Mouse (Mus musculus): Measurements from ENCODE around the gene Satb1. TPM values are rescaled to one million over a fixed set of nuclear protein-coding genes. Genes with fewer than 3 reads are reported as not detected.

Satb1 gene
- polyA plus RNA-seq, 1 experiment from 2014 or later: 24.2 TPM

DNA sequence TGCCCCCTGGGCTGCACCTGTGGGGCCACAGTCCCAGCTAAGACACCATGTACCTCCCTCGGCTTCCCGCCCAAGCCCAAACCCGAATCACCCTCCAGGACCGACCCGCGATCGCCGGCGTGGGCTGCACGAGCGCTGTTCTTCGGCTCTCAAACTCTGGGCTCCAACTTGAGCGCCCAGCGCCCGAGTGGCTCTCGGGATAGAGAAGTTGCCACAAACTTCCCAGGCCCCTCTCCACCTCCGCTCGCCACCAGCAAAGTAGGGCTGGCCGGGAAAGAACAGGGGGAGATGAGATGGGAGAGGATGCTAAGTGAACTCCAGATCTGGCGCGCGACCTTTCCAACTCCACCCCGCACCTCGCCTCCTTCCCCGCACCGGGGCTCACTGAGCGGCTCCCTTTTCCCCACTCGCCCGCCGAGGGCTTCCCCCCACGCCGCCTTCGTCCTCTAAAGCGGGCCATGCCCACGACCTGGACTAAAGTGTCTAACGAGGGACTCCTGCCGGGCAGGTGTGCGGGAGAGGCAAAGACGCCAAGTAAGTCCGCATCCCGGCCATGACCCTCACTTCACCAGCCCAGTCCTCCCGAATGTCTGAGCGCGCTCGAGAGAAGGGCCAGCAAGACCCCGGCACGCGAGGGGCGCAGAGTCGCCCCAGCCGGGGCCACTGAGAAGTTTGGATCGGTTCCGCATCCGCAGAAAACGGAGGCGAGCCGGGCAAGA lies 1.2 kb downstream of the Satb1 start:
- peak overlapping the region; percentile 82 for H3K9ac ChIP-seq (ENCODE audit: low read length)
- H3K4me2 ChIP-seq (ENCODE audit: low read length): peak overlapping the region; percentile 99
- WGBS: under 1% methylated on average over 57 of the region's 57 CpGs
- H3K27ac ChIP-seq (ENCODE audit: low read depth, low read length): no peak overlapping the region
- H3K9me3 ChIP-seq (replicated peaks; ENCODE audit: control insufficient read depth, low read length): no peaks in the 10 kb centered on the region
- peak overlapping the region; percentile 70 for H3K4me3 ChIP-seq (ENCODE audit: low read depth, low read length)
- H3K4me1 ChIP-seq (ENCODE audit: control insufficient read depth, insufficient read depth, low read length): peaks cover 12% of the 10 kb centered on the region; the same call in 1 of the 2 replicates
- DNase-seq (ENCODE audit: low spot score) (no peak), ATAC-seq (peak; percentile 7)
- no peaks in the 10 kb centered on the region for H3K36me3 ChIP-seq (ENCODE audit: control insufficient read depth, insufficient read depth, low read length)
- peaks cover 13% of the 10 kb centered on the region for H3K27me3 ChIP-seq (replicated peaks; ENCODE audit: control insufficient read depth, insufficient read depth, low read length)

DNA sequence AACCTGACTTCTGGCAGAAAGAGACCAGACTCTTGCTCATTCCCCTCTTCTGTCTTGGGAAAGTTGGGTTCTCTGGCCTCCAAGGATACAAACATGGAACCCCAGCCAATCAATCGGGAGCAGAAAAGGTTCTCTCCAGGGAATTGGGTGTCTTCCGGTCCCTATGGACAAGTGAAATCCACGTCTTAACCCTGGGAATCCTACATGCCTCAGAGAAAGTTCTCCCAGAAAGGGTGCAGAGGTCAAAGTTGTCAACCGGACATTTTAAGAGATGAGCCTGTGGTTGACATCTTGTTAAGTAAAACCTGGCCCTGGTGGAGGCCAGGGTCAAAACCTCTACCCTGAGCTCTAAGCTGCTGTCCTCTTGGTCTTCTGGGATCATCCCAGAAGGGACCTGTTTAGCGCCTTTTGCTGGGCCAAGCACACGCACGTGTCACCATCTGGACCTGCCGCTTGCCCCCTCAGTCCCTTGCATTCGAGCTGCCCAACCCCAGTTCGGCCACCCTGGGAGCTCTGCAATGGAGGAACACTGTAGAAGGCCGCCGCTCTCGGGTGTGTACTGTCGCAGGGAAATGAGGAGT lies 1.9 kb downstream of the Satb1 start:
- Histone ChIP-seq H3K4me3 (ENCODE audit: low read depth, low read length) (peak overlapping the region; percentile 70), H3K9ac (ENCODE audit: low read length) (peak overlapping the region; percentile 82), H3K27ac (ENCODE audit: low read depth, low read length) (no peak overlapping the region), H3K9me3 (replicated peaks; ENCODE audit: control insufficient read depth, low read length) (no peaks in the 10 kb centered on the region), H3K36me3 (ENCODE audit: control insufficient read depth, insufficient read depth, low read length) (no peaks in the 10 kb centered on the region), H3K4me2 (ENCODE audit: low read length) (peak overlapping the region; percentile 99), H3K27me3 (replicated peaks; ENCODE audit: control insufficient read depth, insufficient read depth, low read length) (peaks cover 13% of the 10 kb centered on the region), H3K4me1 (ENCODE audit: control insufficient read depth, insufficient read depth, low read length) (peaks cover 12% of the 10 kb centered on the region; the same call in 1 of the 2 replicates)
- 16% methylated on average over 14 of the region's 14 CpGs for WGBS
- ATAC-seq (no peak), DNase-seq (ENCODE audit: low spot score) (no peak)

DNA sequence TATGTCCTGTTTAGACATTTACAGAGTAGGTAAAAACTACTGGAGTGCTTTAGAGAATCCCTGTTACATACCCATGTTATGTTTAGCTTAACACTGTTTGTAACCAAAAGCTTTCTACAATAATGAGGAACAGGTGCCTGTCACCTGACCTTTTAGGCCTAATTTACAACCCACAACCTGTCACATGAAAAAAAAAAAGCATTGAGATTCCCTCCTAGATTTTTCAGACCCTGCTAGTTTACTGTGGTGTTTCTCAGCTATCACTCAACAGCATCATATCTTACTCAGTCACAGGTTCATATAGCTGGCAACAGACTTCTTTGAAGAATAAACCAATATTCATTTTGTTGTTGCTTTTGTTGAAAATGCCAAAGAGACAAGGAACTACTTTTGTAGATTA lies 3.7 kb downstream of the Satb1 start:
- Histone ChIP-seq H3K27me3 (replicated peaks; ENCODE audit: control insufficient read depth, insufficient read depth, low read length) (peaks cover 13% of the 10 kb centered on the region), H3K36me3 (ENCODE audit: control insufficient read depth, insufficient read depth, low read length) (no peaks in the 10 kb centered on the region), H3K27ac (ENCODE audit: low read depth, low read length) (no peak overlapping the region), H3K4me1 (ENCODE audit: control insufficient read depth, insufficient read depth, low read length) (peaks cover 12% of the 10 kb centered on the region; the same call in 1 of the 2 replicates), H3K9me3 (replicated peaks; ENCODE audit: control insufficient read depth, low read length) (no peaks in the 10 kb centered on the region), H3K4me3 (ENCODE audit: low read depth, low read length) (no peak overlapping the region), H3K4me2 (ENCODE audit: low read length) (no peak overlapping the region), H3K9ac (ENCODE audit: low read length) (no peak overlapping the region)
- no peak for DNase-seq (ENCODE audit: low spot score)
- ATAC-seq: no peak

DNA sequence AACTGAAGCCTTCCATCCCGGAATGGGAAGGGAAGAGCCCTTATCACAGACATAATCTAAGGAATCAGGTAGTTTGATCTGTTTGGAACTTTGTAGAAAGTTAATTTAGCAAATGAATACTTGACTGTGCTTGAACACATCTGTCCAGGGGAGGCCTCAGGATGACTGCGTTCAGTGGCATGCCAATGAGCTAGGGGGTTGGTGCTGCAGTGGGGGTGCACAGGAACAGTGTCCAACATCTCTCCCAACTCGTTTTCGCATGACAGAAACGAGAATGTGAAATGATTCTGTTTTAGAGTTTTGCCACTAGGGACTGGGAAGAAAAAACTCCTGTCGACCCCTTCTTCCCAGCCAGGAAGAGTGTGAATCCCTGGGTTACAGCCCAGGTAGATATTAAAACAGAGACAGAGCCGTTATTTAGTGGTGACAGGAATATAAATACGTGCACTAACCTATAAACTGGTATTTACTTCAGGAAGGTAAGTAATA lies 5.1 kb downstream of the Satb1 start:
- ATAC-seq: no peak
- Histone ChIP-seq H3K27ac (ENCODE audit: low read depth, low read length) (no peak overlapping the region), H3K27me3 (replicated peaks; ENCODE audit: control insufficient read depth, insufficient read depth, low read length) (peaks cover 13% of the 10 kb centered on the region), H3K36me3 (ENCODE audit: control insufficient read depth, insufficient read depth, low read length) (no peaks in the 10 kb centered on the region), H3K9me3 (replicated peaks; ENCODE audit: control insufficient read depth, low read length) (no peaks in the 10 kb centered on the region), H3K4me2 (ENCODE audit: low read length) (no peak overlapping the region), H3K9ac (ENCODE audit: low read length) (no peak overlapping the region), H3K4me3 (ENCODE audit: low read depth, low read length) (no peak overlapping the region), H3K4me1 (ENCODE audit: control insufficient read depth, insufficient read depth, low read length) (peaks cover 6% of the 10 kb centered on the region; the same call in 1 of the 2 replicates)
- WGBS: 65% methylated on average over 8 of the region's 8 CpGs
- no peak for DNase-seq (ENCODE audit: low spot score)

DNA sequence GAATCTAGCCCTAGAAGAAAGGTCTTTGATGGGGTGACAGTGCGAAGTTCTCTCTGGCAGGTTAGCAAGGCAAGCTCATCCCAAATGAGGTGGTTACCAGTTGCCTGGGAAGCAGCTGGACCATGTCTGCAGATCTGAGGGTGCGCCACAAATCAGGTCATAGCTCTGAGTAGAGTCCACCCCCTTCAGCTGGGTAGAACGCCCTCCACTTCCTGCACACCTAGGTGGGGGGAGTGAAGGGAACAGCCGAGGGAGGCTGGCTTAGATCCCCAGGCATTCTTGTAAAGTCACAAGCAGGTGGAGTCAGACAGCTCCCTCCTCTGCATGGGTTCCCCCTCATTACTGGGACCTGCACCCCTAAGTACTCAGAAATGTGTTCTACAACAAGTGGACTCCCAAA lies 6.6 kb downstream of the Satb1 start:
- H3K4me1 ChIP-seq (ENCODE audit: control insufficient read depth, insufficient read depth, low read length): peaks cover 2% of the 10 kb centered on the region
- H3K27ac ChIP-seq (ENCODE audit: low read depth, low read length): no peak overlapping the region
- WGBS: 69% methylated on average over 4 of the region's 4 CpGs
- H3K4me2 ChIP-seq (ENCODE audit: low read length): no peak overlapping the region
- no peaks in the 10 kb centered on the region for H3K36me3 ChIP-seq (ENCODE audit: control insufficient read depth, insufficient read depth, low read length)
- H3K9ac ChIP-seq (ENCODE audit: low read length): no peak overlapping the region
- ATAC-seq (no peak), DNase-seq (ENCODE audit: low spot score) (no peak)
- no peaks in the 10 kb centered on the region for H3K9me3 ChIP-seq (replicated peaks; ENCODE audit: control insufficient read depth, low read length)
- H3K27me3 ChIP-seq (replicated peaks; ENCODE audit: control insufficient read depth, insufficient read depth, low read length): peaks cover 6% of the 10 kb centered on the region
- no peak overlapping the region for H3K4me3 ChIP-seq (ENCODE audit: low read depth, low read length)

DNA sequence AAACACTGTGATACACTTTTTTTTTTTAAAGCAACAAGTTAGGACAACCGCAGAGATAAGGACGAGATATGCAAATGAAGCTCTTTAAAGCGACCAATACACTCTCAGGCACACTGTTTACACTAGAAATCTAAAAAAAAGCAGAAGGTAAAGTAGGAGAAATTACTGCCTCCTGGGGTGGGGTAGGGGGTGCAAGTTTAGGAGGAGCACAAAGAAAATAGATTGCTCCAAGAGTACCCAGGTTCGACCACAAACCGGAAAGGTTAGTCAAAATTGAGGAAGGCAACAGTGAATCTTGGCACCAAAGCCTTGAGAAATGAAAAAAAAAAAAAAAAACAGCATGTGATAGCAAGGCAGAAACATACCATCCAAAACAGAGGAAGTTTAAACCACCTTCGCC lies 18.8 kb downstream of the Satb1 start:
- Histone ChIP-seq H3K4me3 (ENCODE audit: low read depth, low read length) (no peak overlapping the region), H3K4me1 (ENCODE audit: control insufficient read depth, insufficient read depth, low read length) (peaks cover 10% of the 10 kb centered on the region; the same call in 1 of the 2 replicates), H3K9ac (ENCODE audit: low read length) (no peak overlapping the region), H3K27ac (ENCODE audit: low read depth, low read length) (no peak overlapping the region), H3K27me3 (replicated peaks; ENCODE audit: control insufficient read depth, insufficient read depth, low read length) (no peaks in the 10 kb centered on the region), H3K9me3 (replicated peaks; ENCODE audit: control insufficient read depth, low read length) (no peaks in the 10 kb centered on the region), H3K36me3 (ENCODE audit: control insufficient read depth, insufficient read depth, low read length) (no peaks in the 10 kb centered on the region), H3K4me2 (ENCODE audit: low read length) (0 out of 2 replicates have a peak overlapping the region, but pooled peaks have one; percentile 85)
- WGBS: 26% methylated on average over 6 of the region's 6 CpGs
- DNase-seq (ENCODE audit: low spot score) (no peak), ATAC-seq (no peak)

DNA sequence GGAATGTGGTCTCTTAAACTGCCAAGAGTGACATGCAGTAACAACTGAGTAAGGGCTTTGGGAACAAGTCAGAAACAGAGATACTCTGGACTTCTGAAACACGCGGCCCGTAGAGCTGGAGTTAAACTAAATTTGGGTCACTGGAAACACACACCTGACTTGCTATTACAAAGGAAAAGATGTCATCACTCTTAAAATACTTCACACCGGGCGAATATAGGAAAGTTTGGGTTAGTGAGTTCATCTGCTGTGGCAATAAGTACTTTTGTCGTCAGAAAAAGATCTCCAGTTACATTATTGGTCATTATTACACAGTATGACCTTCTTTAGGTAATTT lies 19.3 kb downstream of the Satb1 start:
- 1% methylated on average over 6 of the region's 6 CpGs for WGBS
- Histone ChIP-seq H3K9me3 (replicated peaks; ENCODE audit: control insufficient read depth, low read length) (no peaks in the 10 kb centered on the region), H3K4me3 (ENCODE audit: low read depth, low read length) (peak overlapping the region; percentile 94), H3K36me3 (ENCODE audit: control insufficient read depth, insufficient read depth, low read length) (0 out of 2 replicates have a peak, but pooled peaks cover 2% of the 10 kb centered on the region), H3K4me1 (ENCODE audit: control insufficient read depth, insufficient read depth, low read length) (peaks cover 10% of the 10 kb centered on the region; the same call in 1 of the 2 replicates), H3K27ac (ENCODE audit: low read depth, low read length) (peak overlapping the region; percentile 93), H3K4me2 (ENCODE audit: low read length) (peak overlapping the region; percentile 85), H3K27me3 (replicated peaks; ENCODE audit: control insufficient read depth, insufficient read depth, low read length) (no peaks in the 10 kb centered on the region), H3K9ac (ENCODE audit: low read length) (peak overlapping the region; percentile 95)
- DNase-seq (ENCODE audit: low spot score): no peak
- ATAC-seq: no peak

DNA sequence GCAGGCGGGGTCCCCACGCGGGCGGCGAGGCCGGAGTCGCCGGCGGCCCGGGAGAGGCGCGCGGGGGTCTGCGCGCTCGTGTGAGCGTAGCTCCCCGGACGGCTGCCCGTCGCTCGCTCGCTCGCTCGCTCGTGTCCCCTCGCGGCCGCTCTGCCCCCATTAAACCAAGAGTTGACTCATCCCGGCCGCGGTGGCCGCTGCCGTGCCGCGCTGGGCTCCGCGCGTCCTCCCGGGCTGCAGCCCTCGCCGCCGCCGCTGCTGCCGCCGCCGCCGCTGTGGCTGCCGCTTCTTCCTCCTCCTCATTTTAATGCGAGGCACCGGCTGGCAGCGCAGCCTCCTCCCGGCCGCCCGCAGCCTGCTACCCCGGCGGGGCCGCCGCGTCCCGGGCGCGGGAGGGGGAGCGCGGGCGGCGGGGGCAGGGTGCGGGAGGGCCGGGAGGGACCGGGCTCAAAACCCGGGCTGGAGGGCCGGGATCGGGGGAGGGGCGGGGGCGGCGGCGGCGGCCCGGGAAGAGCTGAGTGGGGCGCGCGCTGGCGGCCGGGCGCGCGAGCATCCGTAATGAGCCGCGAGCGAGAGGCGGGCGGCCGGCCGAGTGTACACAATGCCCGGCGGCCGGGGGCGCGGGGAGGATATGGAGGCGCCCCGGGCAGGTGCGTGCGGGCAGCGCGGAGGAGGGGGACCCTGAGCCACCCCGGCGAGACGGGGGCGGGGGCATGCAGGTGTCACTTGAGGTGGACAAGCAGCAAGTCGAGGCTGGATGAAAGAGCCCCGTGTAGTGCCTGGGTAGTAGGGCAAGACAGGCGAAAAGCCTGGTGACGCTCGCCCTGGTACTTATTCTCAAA lies 19.9 kb downstream of the Satb1 start:
- H3K4me3 ChIP-seq (ENCODE audit: low read depth, low read length): peak overlapping the region; percentile 94
- H3K36me3 ChIP-seq (ENCODE audit: control insufficient read depth, insufficient read depth, low read length): 0 out of 2 replicates have a peak, but pooled peaks cover 3% of the 10 kb centered on the region
- WGBS: under 1% methylated on average over 59 of the region's 115 CpGs
- ATAC-seq: peak; percentile 87
- H3K27ac ChIP-seq (ENCODE audit: low read depth, low read length): peak overlapping the region; percentile 93
- peak overlapping the region; percentile 85 for H3K4me2 ChIP-seq (ENCODE audit: low read length)
- H3K9me3 ChIP-seq (replicated peaks; ENCODE audit: control insufficient read depth, low read length): no peaks in the 10 kb centered on the region
- H3K9ac ChIP-seq (ENCODE audit: low read length): peak overlapping the region; percentile 95
- H3K4me1 ChIP-seq (ENCODE audit: control insufficient read depth, insufficient read depth, low read length): peaks cover 10% of the 10 kb centered on the region; the same call in 1 of the 2 replicates
- no peaks in the 10 kb centered on the region for H3K27me3 ChIP-seq (replicated peaks; ENCODE audit: control insufficient read depth, insufficient read depth, low read length)
- DNase-seq (ENCODE audit: low spot score): peak; percentile 77

Data from forebrain, embryonic 14.5 days (tissue).